Mouse (Mus musculus) testis, postnatal 10 days (tissue): ENCODE measurements at regions not wholly inside any gene's neighbourhood (a gene's known extent, or its start where the extent isn't known, plus 50 kb on each side); places are given as distances from the start of the nearest gene placed in this dataset.

Experiments
- DNase-seq: peaks from one replicate; pipeline ENCODE4 v3.0.0; 2021; ENCODE audit warnings: low spot score

- DNase-seq, result no peak
Measured at GRCm38 (mm10) chr13:111978675-111979020, 169.9 kb upstream of the Map3k1 start.

- DNase-seq, result peak; percentile 53
Measured at GRCm38 (mm10) chr13:111979428-111980204, 170.8 kb upstream of the Map3k1 start.

- DNase-seq, result no peak
Measured at GRCm38 (mm10) chr13:111980205-111980595, 171.4 kb upstream of the Map3k1 start.

GRCm38 (mm10) chr13:111981103-111981502, 172.3 kb upstream of the Map3k1 start:
- no peak for DNase-seq

GRCm38 (mm10) chr13:111982796-111983460, 174.1 kb upstream of the Map3k1 start:
- no peak for DNase-seq

GRCm38 (mm10) chr13:111984081-111984574, 175.3 kb upstream of the Map3k1 start:
- DNase-seq, result no peak

- no peak for DNase-seq
Measured at GRCm38 (mm10) chr13:111985406-111985805, 176.6 kb upstream of the Map3k1 start.

GRCm38 (mm10) chr13:111986681-111987080, 177.9 kb upstream of the Map3k1 start:
- no peak for DNase-seq

GRCm38 (mm10) chr13:111987420-111987819, 178.6 kb upstream of the Map3k1 start:
- no peak for DNase-seq

- DNase-seq, result no peak
Measured at GRCm38 (mm10) chr13:111990913-111991534, 182.2 kb upstream of the Map3k1 start.

GRCm38 (mm10) chr13:111992075-111992847, 183.5 kb upstream of the Map3k1 start:
- no peak for DNase-seq

- no peak for DNase-seq
Measured at GRCm38 (mm10) chr13:111994862-111995490, 186.2 kb upstream of the Map3k1 start.

GRCm38 (mm10) chr13:111995716-111996115, 186.9 kb upstream of the Map3k1 start:
- DNase-seq, result no peak

GRCm38 (mm10) chr13:111996910-111997309, 188.1 kb upstream of the Map3k1 start:
- peak; percentile 74 for DNase-seq

- DNase-seq, result no peak
Measured at GRCm38 (mm10) chr13:111997980-111998945, 189.5 kb upstream of the Map3k1 start.

- no peak for DNase-seq
Measured at GRCm38 (mm10) chr13:111999647-112000292, 191.0 kb upstream of the Map3k1 start.

GRCm38 (mm10) chr13:112000293-112000665, 191.5 kb upstream of the Map3k1 start:
- no peak for DNase-seq

- DNase-seq, result no peak
Measured at GRCm38 (mm10) chr13:112000696-112001095, 191.9 kb upstream of the Map3k1 start.

GRCm38 (mm10) chr13:112001155-112002025, 192.6 kb upstream of the Map3k1 start:
- DNase-seq, result peak; percentile 47
